Mouse (Mus musculus): ENCODE results near the gene Ushbp1. TPM values are rescaled to one million over a fixed set of nuclear protein-coding genes. Genes with fewer than 3 reads are reported as not detected.
A peak's percentile ranks its signal among the peaks of the same experiment; 100 is the strongest.

The Ushbp1 gene
- polyA plus RNA-seq, 1 experiment from 2014 or later = 4.1 TPM

GRCm38 (mm10) chr8:71411535-71412273 lies 16.1 kb upstream of the Ushbp1 start:
- peak; percentile 26; the same call in 1 of the 2 replicates for ATAC-seq (ENCODE audit: low FRiP score, low TSS enrichment)

DNA sequence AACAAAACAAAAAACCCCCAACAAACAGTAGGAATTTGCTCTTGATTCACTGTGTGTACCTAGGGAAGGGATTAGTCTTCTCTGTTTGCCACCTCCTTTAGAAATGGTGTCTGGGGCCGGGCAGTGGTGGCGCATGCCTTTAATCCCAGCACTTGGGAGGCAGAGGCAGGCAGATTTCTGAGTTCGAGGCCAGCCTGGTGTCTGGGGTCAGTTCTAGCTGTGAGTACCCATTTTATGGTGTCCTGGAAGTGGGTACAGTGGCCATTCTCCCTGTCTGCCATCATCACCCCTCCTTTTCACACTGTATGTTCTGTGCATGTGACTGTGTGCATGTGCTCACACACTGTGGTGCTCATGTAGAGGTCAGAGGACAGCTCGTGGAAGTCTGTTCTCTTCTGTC lies 12.6 kb upstream of the Ushbp1 start:
- H3K9ac ChIP-seq (ENCODE audit: low read length) = no peak overlapping the region
- H3K4me2 ChIP-seq (replicated peaks; ENCODE audit: low read depth) = no peak overlapping the region
- TF ChIP-seq CTCF (IDR thresholded peaks at IDR 0.05; ENCODE audit: low read depth) = no peak
- TF ChIP-seq EP300 (optimal IDR thresholded peaks at IDR 0.05) = no peak
- DNase-seq (ENCODE audit: low spot score) = no peak
- H3K4me1 ChIP-seq (replicated peaks; ENCODE audit: control insufficient read depth, insufficient read depth) = peaks cover 11% of the 10 kb centered on the region
- WGBS = 90% methylated on average over 4 of the region's 4 CpGs
- H3K4me3 ChIP-seq (ENCODE audit: low read depth, low read length) = no peak overlapping the region
- ATAC-seq (ENCODE audit: low FRiP score, low TSS enrichment) = no peak
- H3K27ac ChIP-seq (replicated peaks) = no peak overlapping the region
- no peaks in the 10 kb centered on the region for H3K9me3 ChIP-seq (ENCODE audit: control insufficient read depth, low read length)
- peaks cover 3% of the 10 kb centered on the region for H3K36me3 ChIP-seq (ENCODE audit: control insufficient read depth, insufficient read depth, low read length)
- no peaks in the 10 kb centered on the region for H3K27me3 ChIP-seq (ENCODE audit: control insufficient read depth, insufficient read depth, low read length)

More at GRCm38 (mm10) chr8:71411535-71412273, 16.1 kb upstream of the Ushbp1 start:
- DNase-seq (ENCODE audit: low spot score) = no peak
- Histone ChIP-seq H3K27ac (replicated peaks) (no peak overlapping the region), H3K9ac (ENCODE audit: low read length) (no peak overlapping the region), H3K27me3 (ENCODE audit: control insufficient read depth, insufficient read depth, low read length) (no peaks in the 10 kb centered on the region), H3K36me3 (ENCODE audit: control insufficient read depth, insufficient read depth, low read length) (peaks cover 3% of the 10 kb centered on the region), H3K4me3 (ENCODE audit: low read depth, low read length) (no peak overlapping the region), H3K4me1 (replicated peaks; ENCODE audit: control insufficient read depth, insufficient read depth) (0 out of 2 replicates have a peak, but pooled peaks cover 2% of the 10 kb centered on the region), H3K9me3 (ENCODE audit: control insufficient read depth, low read length) (no peaks in the 10 kb centered on the region), H3K4me2 (replicated peaks; ENCODE audit: low read depth) (no peak overlapping the region)
- 40% methylated on average over 11 of the region's 11 CpGs for WGBS
- TF ChIP-seq CTCF (IDR thresholded peaks at IDR 0.05; ENCODE audit: low read depth) (no peak), EP300 (optimal IDR thresholded peaks at IDR 0.05) (no peak)

GRCm38 (mm10) chr8:71407441-71407840 lies 11.8 kb upstream of the Ushbp1 start:
- no peaks in the 10 kb centered on the region for H3K9me3 ChIP-seq (ENCODE audit: control insufficient read depth, low read length)
- H3K27ac ChIP-seq (replicated peaks) = no peak overlapping the region
- no peaks in the 10 kb centered on the region for H3K27me3 ChIP-seq (ENCODE audit: control insufficient read depth, insufficient read depth, low read length)
- no peak overlapping the region for H3K4me3 ChIP-seq (ENCODE audit: low read depth, low read length)
- ATAC-seq (ENCODE audit: low FRiP score, low TSS enrichment) (no peak), DNase-seq (ENCODE audit: low spot score) (no peak)
- H3K9ac ChIP-seq (ENCODE audit: low read length) = no peak overlapping the region
- no peak overlapping the region for H3K4me2 ChIP-seq (replicated peaks; ENCODE audit: low read depth)
- peaks cover 11% of the 10 kb centered on the region for H3K4me1 ChIP-seq (replicated peaks; ENCODE audit: control insufficient read depth, insufficient read depth)
- peaks cover 3% of the 10 kb centered on the region for H3K36me3 ChIP-seq (ENCODE audit: control insufficient read depth, insufficient read depth, low read length)
- no peak for TF ChIP-seq CTCF (IDR thresholded peaks at IDR 0.05; ENCODE audit: low read depth)
- no peak for TF ChIP-seq EP300 (optimal IDR thresholded peaks at IDR 0.05)
- WGBS = 93% methylated on average over 14 of the region's 14 CpGs

DNA sequence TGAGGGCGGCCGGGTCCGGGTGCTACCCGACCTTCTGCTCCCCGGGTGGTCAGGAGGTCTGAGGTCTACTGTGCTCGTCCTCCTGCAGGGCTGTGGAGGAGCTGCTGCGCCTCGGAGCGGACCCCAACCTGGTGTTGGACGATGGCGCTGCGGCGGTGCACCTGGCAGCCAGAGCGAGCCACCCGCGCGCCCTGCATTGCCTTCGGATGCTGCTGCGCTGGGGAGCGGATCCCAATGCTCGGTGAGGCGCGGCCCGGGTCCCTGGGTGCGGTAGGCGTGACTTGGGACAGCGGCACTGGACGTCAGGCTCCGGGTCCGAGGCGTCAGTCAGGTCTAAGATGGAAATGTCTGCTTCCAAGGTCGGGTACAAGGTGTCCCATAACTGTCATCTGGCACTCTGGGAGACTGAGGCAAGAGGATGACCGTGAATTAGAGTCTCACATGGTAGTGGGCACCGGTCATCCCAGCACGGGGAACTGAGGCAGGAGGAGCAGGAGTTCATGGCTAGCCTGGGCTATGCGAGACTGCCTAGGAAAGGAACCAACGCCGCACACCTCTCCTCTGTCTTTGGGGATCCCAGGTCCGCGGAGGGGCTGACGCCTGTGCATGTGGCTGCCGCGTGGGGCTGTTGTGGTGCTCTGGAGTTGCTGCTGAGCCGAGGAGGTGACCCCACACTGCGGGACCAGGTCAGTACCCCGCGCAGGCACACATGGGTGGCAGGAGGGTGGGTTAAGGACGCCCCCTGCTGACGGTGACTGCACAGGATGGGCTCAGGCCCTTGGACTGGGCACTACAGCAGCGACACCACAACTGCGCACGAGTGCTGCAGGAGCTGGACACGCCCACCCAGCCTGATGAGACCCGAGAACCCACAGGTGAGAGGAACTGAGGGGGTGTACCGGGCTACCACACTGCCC lies 10.8 kb upstream of the Ushbp1 start:
- peak overlapping the region; percentile 50 for H3K9ac ChIP-seq (ENCODE audit: low read length)
- H3K36me3 ChIP-seq (ENCODE audit: control insufficient read depth, insufficient read depth, low read length) = peaks cover 3% of the 10 kb centered on the region
- H3K9me3 ChIP-seq (ENCODE audit: control insufficient read depth, low read length) = no peaks in the 10 kb centered on the region
- WGBS = under 1% methylated on average over 49 of the region's 55 CpGs
- H3K4me1 ChIP-seq (replicated peaks; ENCODE audit: control insufficient read depth, insufficient read depth) = peaks cover 11% of the 10 kb centered on the region
- TF ChIP-seq CTCF (IDR thresholded peaks at IDR 0.05; ENCODE audit: low read depth) (peak; percentile 83), EP300 (optimal IDR thresholded peaks at IDR 0.05) (no peak)
- DNase-seq (ENCODE audit: low spot score) = peak; percentile 82
- H3K4me3 ChIP-seq (ENCODE audit: low read depth, low read length) = peak overlapping the region; percentile 58
- no peaks in the 10 kb centered on the region for H3K27me3 ChIP-seq (ENCODE audit: control insufficient read depth, insufficient read depth, low read length)
- H3K4me2 ChIP-seq (replicated peaks; ENCODE audit: low read depth) = peak overlapping the region; percentile 92
- H3K27ac ChIP-seq (replicated peaks) = no peak overlapping the region
- ATAC-seq (ENCODE audit: low FRiP score, low TSS enrichment) = peak; percentile 68

DNA sequence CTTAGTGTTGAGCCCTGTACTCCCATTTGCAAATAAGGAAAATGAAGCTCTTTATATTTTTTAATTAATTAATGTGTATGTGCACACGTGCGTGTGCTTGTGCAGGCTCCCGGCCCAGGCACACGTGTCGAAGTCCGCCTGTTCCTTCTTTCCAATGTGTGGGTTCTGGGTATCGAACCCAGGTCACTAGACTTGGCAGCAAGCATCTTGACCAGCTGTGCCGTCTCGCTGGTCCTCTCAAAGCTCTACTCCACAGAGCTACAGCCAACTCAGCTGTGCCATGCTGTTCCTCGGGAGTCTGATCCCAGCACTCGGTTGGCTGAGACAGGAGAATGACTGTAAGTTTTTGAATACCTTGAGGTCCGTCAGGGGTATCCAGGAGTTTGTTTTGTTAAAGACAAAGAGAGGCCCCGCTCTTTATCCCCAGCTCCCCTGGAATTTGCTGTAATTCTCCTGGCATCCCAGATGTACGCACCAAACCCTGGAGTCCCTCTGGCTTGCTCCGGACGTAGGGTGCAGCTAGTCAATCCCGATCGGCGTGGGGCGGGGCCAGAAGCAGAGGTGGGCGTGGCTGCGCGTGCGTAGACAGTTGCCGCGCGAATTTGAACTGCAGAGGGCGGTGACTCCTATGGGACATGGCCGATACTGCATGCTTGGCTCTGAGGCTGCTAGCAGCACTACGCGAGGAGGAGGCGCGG lies 9.9 kb upstream of the Ushbp1 start, which contains the start of gene Ankle1:
Ankle1 (plus strand) TSS at position 610 of the 698 bp plus-strand sequence.
- H3K36me3 ChIP-seq (ENCODE audit: control insufficient read depth, insufficient read depth, low read length) = peaks cover 3% of the 10 kb centered on the region
- peak; percentile 80 for TF ChIP-seq CTCF (IDR thresholded peaks at IDR 0.05; ENCODE audit: low read depth)
- TF ChIP-seq EP300 (optimal IDR thresholded peaks at IDR 0.05) = no peak
- H3K27ac ChIP-seq (replicated peaks) = 0 out of 2 replicates have a peak within 1 kb of the TSS, but pooled peaks have one; percentile 18
- no peaks in the 10 kb centered on the region for H3K9me3 ChIP-seq (ENCODE audit: control insufficient read depth, low read length)
- peaks cover 11% of the 10 kb centered on the region for H3K4me1 ChIP-seq (replicated peaks; ENCODE audit: control insufficient read depth, insufficient read depth)
- WGBS = 11% methylated on average over 33 of the region's 33 CpGs
- no peaks in the 10 kb centered on the region for H3K27me3 ChIP-seq (ENCODE audit: control insufficient read depth, insufficient read depth, low read length)
- peak within 1 kb of the TSS; percentile 92 for H3K4me2 ChIP-seq (replicated peaks; ENCODE audit: low read depth)
- ATAC-seq (ENCODE audit: low FRiP score, low TSS enrichment) = peak; percentile 93
- DNase-seq (ENCODE audit: low spot score) = peak; percentile 97
- peak within 1 kb of the TSS; percentile 58 for H3K4me3 ChIP-seq (ENCODE audit: low read depth, low read length)
- H3K9ac ChIP-seq (ENCODE audit: low read length) = peak within 1 kb of the TSS; percentile 50
